Mouse (Mus musculus) midbrain, postnatal 0 days (tissue): ENCODE data around the gene Rbbp6. TPM values are rescaled to one million over a fixed set of nuclear protein-coding genes. Genes with fewer than 3 reads are reported as not detected.

ENCODE experiments used
- ATAC-seq: fragments of 200-750 bp; cut with Nextera tagmentation; 2 replicates; pipeline ENCODE4 v1.8.0; 2017; ENCODE audit warnings: moderate number of reproducible peaks, mild to moderate bottlenecking, moderate TSS enrichment, moderate library complexity; ENCODE audit not compliant: low FRiP score
- DNase-seq: peaks from one replicate; pipeline ENCODE4 v3.0.0-alpha.2; 2015; ENCODE audit warnings: low spot score
- H3K27ac ChIP-seq: fragments of 300-500 bp; sonication (generic); 2 replicates; pipeline ENCODE4 v1.5.1; 2014; ENCODE audit warnings: low read depth, mild to moderate bottlenecking, low read length, mixed read lengths
- H3K27me3 ChIP-seq: fragments of 300-500 bp; sonication (generic); 2 replicates; pipeline ENCODE4 v1.6.1; 2014; ENCODE audit warnings: low read length, control low read depth, mixed read lengths; ENCODE audit not compliant: insufficient read depth
- H3K36me3 ChIP-seq: fragments of 300-500 bp; sonication (generic); 2 replicates; pipeline ENCODE4 v1.6.1; 2014; ENCODE audit warnings: low read length, control low read depth, mixed read lengths; ENCODE audit not compliant: insufficient read depth
- H3K4me1 ChIP-seq: fragments of 300-500 bp; sonication (generic); 2 replicates; pipeline ENCODE4 v1.6.1; 2014; ENCODE audit warnings: mild to moderate bottlenecking, control low read depth, antibody characterized with exemption, low read length, mixed read lengths; ENCODE audit not compliant: insufficient read depth
- H3K4me2 ChIP-seq: fragments of 300-500 bp; sonication (generic); 2 replicates; pipeline ENCODE4 v1.6.1; 2014; ENCODE audit warnings: low read depth, mild to moderate bottlenecking, low read length, mixed read lengths; ENCODE audit not compliant: poor library complexity, severe bottlenecking
- H3K4me3 ChIP-seq: fragments of 300-500 bp; sonication (generic); 2 replicates; pipeline ENCODE4 v1.5.1; 2014; ENCODE audit warnings: low read depth, mild to moderate bottlenecking, low read length, moderate library complexity
- H3K9ac ChIP-seq: fragments of 300-500 bp; sonication (generic); replicated peaks from 2 replicates; pipeline ENCODE4 v1.6.1; 2014; ENCODE audit warnings: mild to moderate bottlenecking, low read length, moderate library complexity, mixed read lengths; ENCODE audit not compliant: poor library complexity, severe bottlenecking
- H3K9me3 ChIP-seq: fragments of 300-500 bp; sonication (generic); 2 replicates; pipeline ENCODE4 v1.6.1; 2016; ENCODE audit warnings: low read length, control low read depth
- CTCF ChIP-seq: IDR thresholded peaks from 2 replicates; pipeline ENCODE4 v1.5.1; 2016; ENCODE audit warnings: antibody characterized with exemption, mild to moderate bottlenecking
- WGBS: fragments of 180-500 bp; shearing (Covaris S2); extraction: QIAGEN DNeasy Blood & Tissue Kit; methylation state at CpG from one replicate; pipeline ENCODE4 v1.1.7; 2014; 5-methylcytosine and 5-hydroxymethylcytosine counted together
- polyA plus RNA-seq: library from polyadenylated mRNA; unstranded; fragments of >200 nt; fragmentation: Nextera tagmentation; extraction: Ambion mirVana; gene quantifications from 2 replicates; pipeline ENCODE4 v1.2.1, GENCODE M21; 2015
- total RNA-seq: library from RNA; depleted of rRNA; stranded (reverse); fragments of >200 nt; gene quantifications from 2 replicates; pipeline ENCODE4 v1.2.3, GENCODE M21; 2014; rRNA removed

Gene Rbbp6
- total RNA-seq (33.7 and 42.9 TPM in 2 replicates), polyA plus RNA-seq (17.3 and 22.9 TPM in 2 replicates)

GRCm38 (mm10) chr7:122965386-122965785 is at the start of gene Rbbp6:
TSS of gene Rbbp6 (plus strand) at chr7:122965686.
- no peak for TF ChIP-seq CTCF
- Histone ChIP-seq H3K9me3 (no peaks in the 10 kb centered on the region), H3K36me3 (no peaks in the 10 kb centered on the region), H3K4me2 (no peak within 1 kb of the TSS), H3K4me1 (no peaks in the 10 kb centered on the region), H3K9ac (no peak within 1 kb of the TSS), H3K4me3 (no peak within 1 kb of the TSS), H3K27ac (no peak within 1 kb of the TSS), H3K27me3 (no peaks in the 10 kb centered on the region)
- 85% methylated on average over 5 of the region's 5 CpGs for WGBS
- DNase-seq (no peak), ATAC-seq (no peak)

DNA sequence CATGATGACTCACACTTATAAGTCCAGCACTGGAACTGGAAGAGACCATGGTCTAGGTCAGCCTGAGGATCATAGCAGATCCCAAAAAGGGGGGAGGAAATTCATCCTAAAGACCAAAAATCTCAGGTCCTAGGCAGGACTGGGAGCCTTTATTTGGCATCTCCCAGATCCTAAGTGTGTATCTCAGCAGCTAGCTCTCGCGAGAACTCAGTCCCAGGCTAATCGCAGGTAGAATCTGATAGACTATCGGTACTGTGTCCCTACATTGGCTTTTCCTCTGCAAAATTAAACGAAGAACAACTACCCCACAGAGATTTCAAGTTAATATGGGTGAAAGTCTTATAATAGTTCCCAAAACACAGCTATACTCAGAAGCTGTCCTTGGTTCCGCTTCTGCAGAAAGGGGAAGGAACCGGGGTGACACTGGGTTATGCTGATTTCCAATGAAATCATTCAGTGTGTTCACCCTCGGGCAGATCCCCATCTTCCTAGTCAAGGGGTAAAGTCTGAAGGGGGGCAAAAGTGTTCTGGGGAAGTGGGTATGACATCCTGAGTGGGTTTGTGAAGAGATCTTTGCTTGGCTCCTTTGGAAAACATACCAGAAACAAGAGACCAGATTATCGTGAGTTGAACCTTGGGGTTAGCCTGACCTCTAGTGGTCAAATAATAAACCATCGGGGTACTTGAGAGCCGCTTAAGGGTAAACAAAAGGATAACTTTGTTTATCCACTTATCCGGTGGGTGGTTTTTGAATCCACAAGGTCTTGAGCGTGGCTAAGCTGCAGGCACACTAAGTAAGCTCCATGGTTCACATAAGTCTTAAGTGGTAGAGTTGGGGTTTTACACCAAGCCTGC is 45.5 kb upstream of the Rbbp6 start:
- H3K4me2 ChIP-seq, result no peak overlapping the region

GRCm38 (mm10) chr7:122921537-122921936 is 43.9 kb upstream of the Rbbp6 start:
- peak; percentile 61 for TF ChIP-seq CTCF
- no peaks in the 10 kb centered on the region for H3K36me3 ChIP-seq
- no peaks in the 10 kb centered on the region for H3K4me1 ChIP-seq
- H3K9me3 ChIP-seq, result no peaks in the 10 kb centered on the region
- 85% methylated on average over 9 of the region's 9 CpGs for WGBS
- H3K4me2 ChIP-seq, result no peak overlapping the region
- no peak overlapping the region for H3K27ac ChIP-seq
- ATAC-seq, result no peak
- H3K27me3 ChIP-seq, result no peaks in the 10 kb centered on the region
- no peak for DNase-seq
- no peak overlapping the region for H3K4me3 ChIP-seq
- H3K9ac ChIP-seq, result no peak overlapping the region

More for the DNA sequence above, 45.5 kb upstream of the Rbbp6 start:
- H3K4me3 ChIP-seq, result no peak overlapping the region
- no peaks in the 10 kb centered on the region for H3K4me1 ChIP-seq
- no peak overlapping the region for H3K9ac ChIP-seq
- 0 out of 2 replicates have a peak, but pooled peaks have one; percentile 41 for ATAC-seq
- no peaks in the 10 kb centered on the region for H3K9me3 ChIP-seq
- WGBS, result 45% methylated on average over 13 of the region's 13 CpGs
- no peaks in the 10 kb centered on the region for H3K27me3 ChIP-seq
- H3K36me3 ChIP-seq, result no peaks in the 10 kb centered on the region
- peak; percentile 91 for TF ChIP-seq CTCF
- H3K27ac ChIP-seq, result no peak overlapping the region
- peak; percentile 90 for DNase-seq

- WGBS, result 79% methylated on average over 3 of the region's 3 CpGs
- no peak for TF ChIP-seq CTCF
- DNase-seq, result no peak
Measured at GRCm38 (mm10) chr7:122924256-122924655, 41.2 kb upstream of the Rbbp6 start.

GRCm38 (mm10) chr7:122930494-122930893 is 35.0 kb upstream of the Rbbp6 start:
- Histone ChIP-seq H3K9ac (no peak overlapping the region), H3K27ac (no peak overlapping the region), H3K4me2 (no peak overlapping the region), H3K4me1 (no peaks in the 10 kb centered on the region), H3K36me3 (no peaks in the 10 kb centered on the region), H3K4me3 (no peak overlapping the region), H3K27me3 (no peaks in the 10 kb centered on the region), H3K9me3 (no peaks in the 10 kb centered on the region)
- no peak for TF ChIP-seq CTCF
- DNase-seq (peak; percentile 6), ATAC-seq (no peak)
- WGBS, result 51% methylated on average over 3 of the region's 3 CpGs

More at GRCm38 (mm10) chr7:122924256-122924655, 41.2 kb upstream of the Rbbp6 start:
- Histone ChIP-seq H3K4me2 (no peak overlapping the region), H3K4me1 (no peaks in the 10 kb centered on the region), H3K9ac (no peak overlapping the region), H3K27me3 (no peaks in the 10 kb centered on the region), H3K27ac (no peak overlapping the region), H3K9me3 (no peaks in the 10 kb centered on the region), H3K36me3 (no peaks in the 10 kb centered on the region), H3K4me3 (no peak overlapping the region)
- no peak for ATAC-seq

DNA sequence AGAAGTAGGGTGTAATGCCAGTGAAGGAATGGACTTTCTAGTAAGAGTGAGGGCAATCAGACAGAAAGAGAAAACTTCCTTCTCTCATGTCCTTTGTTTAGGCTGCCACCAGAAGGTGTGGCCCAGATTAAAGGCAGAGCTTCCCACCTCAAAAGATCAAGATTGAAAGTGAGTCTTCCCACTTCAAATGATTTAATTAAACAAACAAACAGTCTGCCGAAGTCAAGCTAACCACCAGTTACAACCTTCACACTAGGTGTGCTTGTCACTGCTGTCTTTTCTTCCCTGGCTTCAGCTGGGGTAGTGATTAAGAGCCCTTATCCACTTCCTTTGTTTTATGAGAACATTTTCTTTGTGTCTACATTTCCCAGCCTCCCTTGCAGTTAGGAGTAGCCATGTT is 33.3 kb upstream of the Rbbp6 start:
- no peak for ATAC-seq
- no peak overlapping the region for H3K9ac ChIP-seq

More for the DNA sequence above, 33.3 kb upstream of the Rbbp6 start:
- H3K9me3 ChIP-seq, result no peaks in the 10 kb centered on the region
- no peaks in the 10 kb centered on the region for H3K36me3 ChIP-seq
- H3K27me3 ChIP-seq, result no peaks in the 10 kb centered on the region
- WGBS, result 33% methylated on average over 1 of the region's 1 CpGs
- H3K27ac ChIP-seq, result no peak overlapping the region
- no peak overlapping the region for H3K4me3 ChIP-seq
- H3K4me1 ChIP-seq, result no peaks in the 10 kb centered on the region
- H3K4me2 ChIP-seq, result no peak overlapping the region
- TF ChIP-seq CTCF, result no peak
- DNase-seq, result no peak
